ENCODE assay signal across 8 mouse cellular contexts in the genomic region with DNA sequence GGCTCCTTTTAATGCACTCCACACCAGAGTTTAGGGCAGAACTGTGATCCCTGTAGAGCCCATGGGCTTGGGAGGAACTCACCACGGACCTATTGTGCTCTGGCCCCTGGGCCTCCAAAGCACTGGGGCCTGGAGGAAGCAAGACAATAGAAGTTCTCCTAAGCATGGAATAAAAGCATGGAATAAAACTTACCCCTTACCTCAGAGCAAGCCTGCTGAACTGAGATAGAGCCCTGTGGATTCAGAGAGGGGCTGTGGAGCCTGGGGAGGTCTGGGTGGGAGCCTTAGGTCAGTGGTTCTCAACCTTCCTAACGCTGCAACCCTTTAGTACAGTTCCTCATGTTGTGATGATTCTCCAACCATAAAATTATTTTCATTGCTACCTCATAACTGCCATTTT. TPM values are rescaled to one million over a fixed set of nuclear protein-coding genes. Genes with fewer than 3 reads are reported as not detected.
DNase-seq lines count a peak whose midpoint lies in the region; ATAC-seq lines count a peak whose summit lies in the region.

A gene (minus strand): TSS at position 101 of the 400 bp plus-strand sequence.

- peak within 1 kb of the TSS; percentile 40 for H3K4me2 ChIP-seq in kidney, embryonic 16.5 days (replicated peaks; ENCODE audit: low read depth, low read length)
- H3K4me2 ChIP-seq in intestine, embryonic 16.5 days (ENCODE audit: low read depth, low read length): peak within 1 kb of the TSS; percentile 4; the same call in 1 of the 2 replicates

- H3K36me3 ChIP-seq in kidney, embryonic 16.5 days (ENCODE audit: insufficient read depth, low read length): no peaks in the 10 kb centered on the region
- H3K36me3 ChIP-seq in intestine, embryonic 16.5 days (ENCODE audit: control insufficient read depth, insufficient read depth, low read length): no peaks in the 10 kb centered on the region
- H3K36me3 ChIP-seq in midbrain, embryonic 10.5 days: no peaks in the 10 kb centered on the region

- peak within 1 kb of the TSS; percentile 29 for H3K4me3 ChIP-seq in kidney, embryonic 16.5 days (ENCODE audit: low read length)
- H3K4me3 ChIP-seq in intestine, embryonic 16.5 days (ENCODE audit: low read length): no peak within 1 kb of the TSS
- H3K4me3 ChIP-seq in midbrain, embryonic 10.5 days: no peak within 1 kb of the TSS

- no peaks in the 10 kb centered on the region for H3K9me3 ChIP-seq in kidney, embryonic 16.5 days (ENCODE audit: low read length)
- no peaks in the 10 kb centered on the region for H3K9me3 ChIP-seq in intestine, embryonic 16.5 days (ENCODE audit: control insufficient read depth, low read length)
- H3K9me3 ChIP-seq in midbrain, embryonic 10.5 days (replicated peaks): no peaks in the 10 kb centered on the region

- ATAC-seq in kidney, embryonic 16.5 days (ENCODE audit: low FRiP score, low TSS enrichment): no peak
- no peak for ATAC-seq in intestine, embryonic 16.5 days

- 67% methylated on average over 2 of the region's 2 CpGs for WGBS in kidney, embryonic 16.5 days
- WGBS in intestine, embryonic 16.5 days: 71% methylated on average over 2 of the region's 2 CpGs
- 69% methylated on average over 2 of the region's 2 CpGs for WGBS in midbrain, embryonic 10.5 days

- 0 out of 2 replicates have a peak within 1 kb of the TSS, but pooled peaks have one; percentile 38 for H3K27ac ChIP-seq in kidney, embryonic 16.5 days (ENCODE audit: low read length)
- H3K27ac ChIP-seq in intestine, embryonic 16.5 days (ENCODE audit: low read length): peak within 1 kb of the TSS; percentile 10; the same call in 1 of the 2 replicates
- H3K27ac ChIP-seq in midbrain, embryonic 10.5 days (replicated peaks): peak within 1 kb of the TSS; percentile 58

- H3K9ac ChIP-seq in kidney, embryonic 16.5 days (replicated peaks; ENCODE audit: low read length): peak within 1 kb of the TSS; percentile 56
- H3K9ac ChIP-seq in intestine, embryonic 16.5 days (ENCODE audit: low read depth, low read length): peak within 1 kb of the TSS; percentile 49

- no peaks in the 10 kb centered on the region for H3K27me3 ChIP-seq in kidney, embryonic 16.5 days (ENCODE audit: insufficient read depth, low read length)
- no peaks in the 10 kb centered on the region for H3K27me3 ChIP-seq in intestine, embryonic 16.5 days (replicated peaks; ENCODE audit: control insufficient read depth, insufficient read depth, low read length)
- peaks cover 10% of the 10 kb centered on the region; the same call in 1 of the 2 replicates for H3K27me3 ChIP-seq in midbrain, embryonic 10.5 days (ENCODE audit: low read depth, poor library complexity, severe bottlenecking)

- no peak for DNase-seq in kidney, postnatal 25 days
- DNase-seq in adrenal gland, postnatal 36 days: no peak
- DNase-seq in gastrocnemius, postnatal 25 days: no peak
- DNase-seq in midbrain, embryonic 10.5 days (ENCODE audit: low spot score): no peak
- no peak for DNase-seq in kidney, postnatal 10 days
- no peak for DNase-seq in cerebellum, adult 11 months

- H3K4me1 ChIP-seq in kidney, embryonic 16.5 days (ENCODE audit: insufficient read depth, low read length): peaks cover 11% of the 10 kb centered on the region; the same call in 1 of the 2 replicates
- 0 out of 2 replicates have a peak, but pooled peaks cover 4% of the 10 kb centered on the region for H3K4me1 ChIP-seq in intestine, embryonic 16.5 days (ENCODE audit: control insufficient read depth, insufficient read depth, low read length)
- H3K4me1 ChIP-seq in midbrain, embryonic 10.5 days: peaks cover 41% of the 10 kb centered on the region

RNA-seq across cellular contexts. Expression of the gene that starts here (rescaled TPM):
- 419 and 421 TPM in 2 replicates for polyA plus RNA-seq in kidney, embryonic 16.5 days (2015; fragmentation: Nextera tagmentation; extraction: Ambion mirVana)
- 100 to 1,000 TPM; 265 to 294 TPM for total RNA-seq in adrenal gland, postnatal 36 days (2021)
- total RNA-seq in gastrocnemius, postnatal 25 days (2021): 10 to 100 TPM; 63.7 to 67.7 TPM
- polyA plus RNA-seq in intestine, embryonic 16.5 days (2015; fragmentation: Nextera tagmentation; extraction: Ambion mirVana): 217 and 228 TPM in 2 replicates
- polyA plus RNA-seq in midbrain, embryonic 10.5 days (2016; fragmentation: Nextera tagmentation; extraction: Ambion mirVana): 391 and 448 TPM in 2 replicates
